Mouse (Mus musculus): Measurements from ENCODE around the gene Phlda1. TPM values are rescaled to one million over a fixed set of nuclear protein-coding genes. Genes with fewer than 3 reads are reported as not detected.

Gene Phlda1
- polyA plus RNA-seq, 1 experiment = 56.1 TPM

- Histone ChIP-seq H3K27me3 (ENCODE audit: control insufficient read depth, insufficient read depth, insufficient read length) (no peaks in the 10 kb centered on the region), H3K79me2 (ENCODE audit: control insufficient read depth, insufficient read depth) (no peaks in the 10 kb centered on the region), H3K4me3 (no peak overlapping the region), H3K4me2 (ENCODE audit: low read depth) (no peak overlapping the region), H3ac (ENCODE audit: control insufficient read depth, insufficient read length) (no peak overlapping the region), H3K36me3 (ENCODE audit: control insufficient read depth, insufficient read depth) (no peaks in the 10 kb centered on the region)
- TF ChIP-seq CEBPB (IDR thresholded peaks at IDR 0.05; ENCODE audit: insufficient read depth, poor library complexity, severe bottlenecking) (no peak), USF1 (IDR thresholded peaks at IDR 0.05; ENCODE audit: low read depth) (no peak)
Observed at GRCm38 (mm10) chr10:111522230-111522629, 16.1 kb downstream of the Phlda1 start.

GRCm38 (mm10) chr10:111523894-111524293 is 17.8 kb downstream of the Phlda1 start:
- no peaks in the 10 kb centered on the region for H3K27me3 ChIP-seq (ENCODE audit: control insufficient read depth, insufficient read depth, insufficient read length)
- no peaks in the 10 kb centered on the region for H3K36me3 ChIP-seq (ENCODE audit: control insufficient read depth, insufficient read depth)
- H3ac ChIP-seq (ENCODE audit: control insufficient read depth, insufficient read length) = no peak overlapping the region
- no peak overlapping the region for H3K4me2 ChIP-seq (ENCODE audit: low read depth)
- no peak overlapping the region for H3K4me3 ChIP-seq
- TF ChIP-seq REST (IDR thresholded peaks at IDR 0.05; ENCODE audit: insufficient read depth, insufficient read length) = no peak
- no peaks in the 10 kb centered on the region for H3K79me2 ChIP-seq (ENCODE audit: control insufficient read depth, insufficient read depth)

- TF ChIP-seq CEBPB (IDR thresholded peaks at IDR 0.05; ENCODE audit: insufficient read depth, poor library complexity, severe bottlenecking) (no peak), MYOD1 (IDR thresholded peaks at IDR 0.05; ENCODE audit: control insufficient read depth in 1 of 3, insufficient read length in 2 of 3, low read depth in 2 of 3) (peak in 1 of 3 experiments; percentile 40), POLR2A (IDR thresholded peaks at IDR 0.05; ENCODE audit: insufficient read length, low read depth) (no peak)
- no peak overlapping the region for H3K4me3 ChIP-seq
- H3K36me3 ChIP-seq (ENCODE audit: control insufficient read depth, insufficient read depth) = no peaks in the 10 kb centered on the region
- no peak overlapping the region for H3K4me2 ChIP-seq (ENCODE audit: low read depth)
- no peaks in the 10 kb centered on the region for H3K27me3 ChIP-seq (ENCODE audit: control insufficient read depth, insufficient read depth, insufficient read length)
- H3K79me2 ChIP-seq (ENCODE audit: control insufficient read depth, insufficient read depth) = no peaks in the 10 kb centered on the region
- no peak overlapping the region for H3ac ChIP-seq (ENCODE audit: control insufficient read depth, insufficient read length)
Observed at GRCm38 (mm10) chr10:111527057-111527456, 21.0 kb downstream of the Phlda1 start.

- Histone ChIP-seq H3ac (ENCODE audit: control insufficient read depth, insufficient read length) (no peak overlapping the region), H3K36me3 (ENCODE audit: control insufficient read depth, insufficient read depth) (no peaks in the 10 kb centered on the region), H3K4me2 (ENCODE audit: low read depth) (no peak overlapping the region), H3K4me3 (no peak overlapping the region), H3K27me3 (ENCODE audit: control insufficient read depth, insufficient read depth, insufficient read length) (no peaks in the 10 kb centered on the region), H3K79me2 (ENCODE audit: control insufficient read depth, insufficient read depth) (no peaks in the 10 kb centered on the region)
- TF ChIP-seq USF1 (IDR thresholded peaks at IDR 0.05; ENCODE audit: low read depth) (no peak), TCF12 (IDR thresholded peaks at IDR 0.05; ENCODE audit: insufficient read depth, poor library complexity, severe bottlenecking) (no peak), MYOD1 (IDR thresholded peaks at IDR 0.05; ENCODE audit: control insufficient read depth in 1 of 3, insufficient read length in 2 of 3, low read depth in 2 of 3) (no peak), MAX (IDR thresholded peaks at IDR 0.05; ENCODE audit: low read depth) (no peak), E2F4 (IDR thresholded peaks at IDR 0.05; ENCODE audit: insufficient read depth) (no peak), SRF (IDR thresholded peaks at IDR 0.05; ENCODE audit: control insufficient read depth, insufficient read length, low read depth) (no peak), POLR2AphosphoS2 (IDR thresholded peaks at IDR 0.05; ENCODE audit: insufficient read length, low read depth) (no peak), TCF3 (IDR thresholded peaks at IDR 0.05; ENCODE audit: insufficient read length, low read depth) (no peak), REST (IDR thresholded peaks at IDR 0.05; ENCODE audit: insufficient read depth, insufficient read length) (no peak), MYOG (IDR thresholded peaks at IDR 0.05; ENCODE audit: control insufficient read depth in 1 of 3, insufficient read depth in 1 of 3, insufficient read length in 2 of 3, low read depth in 2 of 3) (no peak), CEBPB (IDR thresholded peaks at IDR 0.05; ENCODE audit: insufficient read depth, poor library complexity, severe bottlenecking) (no peak), POLR2A (IDR thresholded peaks at IDR 0.05; ENCODE audit: insufficient read length, low read depth) (no peak)
Observed at GRCm38 (mm10) chr10:111527613-111528012, 21.5 kb downstream of the Phlda1 start.

- no peak overlapping the region for H3ac ChIP-seq (ENCODE audit: control insufficient read depth, insufficient read length)
- H3K4me2 ChIP-seq (ENCODE audit: low read depth) = no peak overlapping the region
- no peak overlapping the region for H3K4me3 ChIP-seq
- TF ChIP-seq MAX (IDR thresholded peaks at IDR 0.05; ENCODE audit: low read depth) (no peak), REST (IDR thresholded peaks at IDR 0.05; ENCODE audit: insufficient read depth, insufficient read length) (no peak), SRF (IDR thresholded peaks at IDR 0.05; ENCODE audit: control insufficient read depth, insufficient read length, low read depth) (no peak), POLR2A (IDR thresholded peaks at IDR 0.05; ENCODE audit: insufficient read length, low read depth) (no peak), MYOG (IDR thresholded peaks at IDR 0.05; ENCODE audit: control insufficient read depth in 1 of 3, insufficient read depth in 1 of 3, insufficient read length in 2 of 3, low read depth in 2 of 3) (no peak), E2F4 (IDR thresholded peaks at IDR 0.05; ENCODE audit: insufficient read depth) (no peak), TCF3 (IDR thresholded peaks at IDR 0.05; ENCODE audit: insufficient read length, low read depth) (no peak), TCF12 (IDR thresholded peaks at IDR 0.05; ENCODE audit: insufficient read depth, poor library complexity, severe bottlenecking) (no peak), MYOD1 (IDR thresholded peaks at IDR 0.05; ENCODE audit: control insufficient read depth in 1 of 3, insufficient read length in 2 of 3, low read depth in 2 of 3) (no peak), CEBPB (IDR thresholded peaks at IDR 0.05; ENCODE audit: insufficient read depth, poor library complexity, severe bottlenecking) (no peak)
- no peaks in the 10 kb centered on the region for H3K36me3 ChIP-seq (ENCODE audit: control insufficient read depth, insufficient read depth)
- H3K79me2 ChIP-seq (ENCODE audit: control insufficient read depth, insufficient read depth) = no peaks in the 10 kb centered on the region
- no peaks in the 10 kb centered on the region for H3K27me3 ChIP-seq (ENCODE audit: control insufficient read depth, insufficient read depth, insufficient read length)
Observed at GRCm38 (mm10) chr10:111528283-111528682, 22.2 kb downstream of the Phlda1 start.

- Histone ChIP-seq H3K27me3 (ENCODE audit: control insufficient read depth, insufficient read depth, insufficient read length) (no peaks in the 10 kb centered on the region), H3ac (ENCODE audit: control insufficient read depth, insufficient read length) (no peak overlapping the region), H3K79me2 (ENCODE audit: control insufficient read depth, insufficient read depth) (no peaks in the 10 kb centered on the region), H3K4me3 (no peak overlapping the region), H3K36me3 (ENCODE audit: control insufficient read depth, insufficient read depth) (no peaks in the 10 kb centered on the region), H3K4me2 (ENCODE audit: low read depth) (no peak overlapping the region)
- TF ChIP-seq POLR2AphosphoS2 (IDR thresholded peaks at IDR 0.05; ENCODE audit: insufficient read length, low read depth) = no peak
- TF ChIP-seq MYOG (IDR thresholded peaks at IDR 0.05; ENCODE audit: control insufficient read depth in 1 of 3, insufficient read depth in 1 of 3, insufficient read length in 2 of 3, low read depth in 2 of 3) = no peak
- no peak for TF ChIP-seq POLR2A (IDR thresholded peaks at IDR 0.05; ENCODE audit: insufficient read length, low read depth)
- no peak for TF ChIP-seq E2F4 (IDR thresholded peaks at IDR 0.05; ENCODE audit: insufficient read depth)
- no peak for TF ChIP-seq SRF (IDR thresholded peaks at IDR 0.05; ENCODE audit: control insufficient read depth, insufficient read length, low read depth)
- TF ChIP-seq TCF12 (IDR thresholded peaks at IDR 0.05; ENCODE audit: insufficient read depth, poor library complexity, severe bottlenecking) = no peak
- no peak for TF ChIP-seq CEBPB (IDR thresholded peaks at IDR 0.05; ENCODE audit: insufficient read depth, poor library complexity, severe bottlenecking)
- TF ChIP-seq MAX (IDR thresholded peaks at IDR 0.05; ENCODE audit: low read depth) = no peak
- TF ChIP-seq TCF3 (IDR thresholded peaks at IDR 0.05; ENCODE audit: insufficient read length, low read depth) = no peak
Observed at GRCm38 (mm10) chr10:111530398-111530797, 24.3 kb downstream of the Phlda1 start.

Measured in myocyte (in vitro differentiated cells).